Mouse (Mus musculus) midbrain, postnatal 0 days (tissue): ENCODE results near the gene Ddhd1. TPM values are rescaled to one million over a fixed set of nuclear protein-coding genes. Genes with fewer than 3 reads are reported as not detected.

Source experiments
- ATAC-seq: fragments of 200-750 bp; cut with Nextera tagmentation; 2 replicates; pipeline ENCODE4 v1.8.0; 2017; ENCODE audit warnings: moderate number of reproducible peaks, mild to moderate bottlenecking, moderate TSS enrichment, moderate library complexity; ENCODE audit not compliant: low FRiP score
- DNase-seq: peaks from one replicate; pipeline ENCODE4 v3.0.0-alpha.2; 2015; ENCODE audit warnings: low spot score
- H3K27ac ChIP-seq: fragments of 300-500 bp; sonication (generic); 2 replicates; pipeline ENCODE4 v1.5.1; 2014; ENCODE audit warnings: low read depth, mild to moderate bottlenecking, low read length, mixed read lengths
- H3K27me3 ChIP-seq: fragments of 300-500 bp; sonication (generic); 2 replicates; pipeline ENCODE4 v1.6.1; 2014; ENCODE audit warnings: low read length, control low read depth, mixed read lengths; ENCODE audit not compliant: insufficient read depth
- H3K36me3 ChIP-seq: fragments of 300-500 bp; sonication (generic); 2 replicates; pipeline ENCODE4 v1.6.1; 2014; ENCODE audit warnings: low read length, control low read depth, mixed read lengths; ENCODE audit not compliant: insufficient read depth
- H3K4me1 ChIP-seq: fragments of 300-500 bp; sonication (generic); 2 replicates; pipeline ENCODE4 v1.6.1; 2014; ENCODE audit warnings: mild to moderate bottlenecking, control low read depth, antibody characterized with exemption, low read length, mixed read lengths; ENCODE audit not compliant: insufficient read depth
- H3K4me2 ChIP-seq: fragments of 300-500 bp; sonication (generic); 2 replicates; pipeline ENCODE4 v1.6.1; 2014; ENCODE audit warnings: low read depth, mild to moderate bottlenecking, low read length, mixed read lengths; ENCODE audit not compliant: poor library complexity, severe bottlenecking
- H3K4me3 ChIP-seq: fragments of 300-500 bp; sonication (generic); 2 replicates; pipeline ENCODE4 v1.5.1; 2014; ENCODE audit warnings: low read depth, mild to moderate bottlenecking, low read length, moderate library complexity
- H3K9ac ChIP-seq: fragments of 300-500 bp; sonication (generic); replicated peaks from 2 replicates; pipeline ENCODE4 v1.6.1; 2014; ENCODE audit warnings: mild to moderate bottlenecking, low read length, moderate library complexity, mixed read lengths; ENCODE audit not compliant: poor library complexity, severe bottlenecking
- H3K9me3 ChIP-seq: fragments of 300-500 bp; sonication (generic); 2 replicates; pipeline ENCODE4 v1.6.1; 2016; ENCODE audit warnings: low read length, control low read depth
- CTCF ChIP-seq: IDR thresholded peaks from 2 replicates; pipeline ENCODE4 v1.5.1; 2016; ENCODE audit warnings: antibody characterized with exemption, mild to moderate bottlenecking
- WGBS: fragments of 180-500 bp; shearing (Covaris S2); extraction: QIAGEN DNeasy Blood & Tissue Kit; methylation state at CpG from one replicate; pipeline ENCODE4 v1.1.7; 2014; 5-methylcytosine and 5-hydroxymethylcytosine counted together
- polyA plus RNA-seq: library from polyadenylated mRNA; unstranded; fragments of >200 nt; fragmentation: Nextera tagmentation; extraction: Ambion mirVana; gene quantifications from 2 replicates; pipeline ENCODE4 v1.2.1, GENCODE M21; 2015
- total RNA-seq: library from RNA; depleted of rRNA; stranded (reverse); fragments of >200 nt; gene quantifications from 2 replicates; pipeline ENCODE4 v1.2.3, GENCODE M21; 2014

Ddhd1 gene
- total and polyA plus RNA-seq, 2 experiments from 2014 or later = 14.9 to 61.3 TPM

DNA sequence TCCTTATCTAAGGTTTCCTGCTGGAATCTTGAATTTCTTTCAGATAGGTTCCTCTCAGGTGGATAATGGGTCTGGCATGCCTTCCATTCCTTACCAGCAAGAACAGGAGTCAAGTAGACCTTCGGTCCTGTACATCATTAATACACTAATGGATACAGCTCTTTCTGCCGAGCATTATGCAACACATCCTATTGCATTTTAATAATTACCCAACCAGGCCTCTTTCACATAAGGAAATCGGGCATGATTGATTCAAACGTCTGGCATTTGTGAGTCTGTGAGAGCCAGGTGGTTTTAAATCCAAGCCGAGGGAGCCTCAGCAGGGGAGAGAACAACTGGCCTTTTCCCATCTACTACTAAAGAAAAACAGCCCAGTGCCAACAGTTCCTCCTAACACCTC, 3.6 kb upstream of the Ddhd1 start:
- Histone ChIP-seq H3K4me1 (no peaks in the 10 kb centered on the region), H3K27me3 (no peaks in the 10 kb centered on the region), H3K36me3 (no peaks in the 10 kb centered on the region), H3K27ac (no peak overlapping the region), H3K9ac (no peak overlapping the region), H3K4me2 (no peak overlapping the region), H3K9me3 (no peaks in the 10 kb centered on the region), H3K4me3 (no peak overlapping the region)
- no peak for TF ChIP-seq CTCF
- 53% methylated on average over 5 of the region's 5 CpGs for WGBS
- no peak for ATAC-seq
- no peak for DNase-seq

DNA sequence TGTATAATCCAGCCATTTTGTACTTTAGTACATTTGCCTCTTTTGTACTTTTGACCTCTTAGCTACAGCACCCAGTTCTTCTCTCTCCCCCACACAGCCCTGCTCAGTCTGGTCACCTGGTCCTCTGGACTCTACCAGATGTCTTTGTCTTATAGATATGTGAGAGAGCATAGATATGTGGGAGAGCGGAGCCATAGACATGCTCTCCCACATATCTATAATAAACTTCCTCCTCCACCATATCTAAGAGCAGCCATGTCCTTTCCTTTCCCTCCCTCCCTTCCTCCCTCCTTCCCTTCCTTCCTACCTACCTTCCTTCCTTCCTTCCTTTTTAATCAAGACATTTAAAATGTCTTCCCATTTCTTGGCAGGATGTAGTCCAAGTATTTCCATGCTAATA, 2.4 kb upstream of the Ddhd1 start:
- H3K27ac ChIP-seq = no peak overlapping the region
- H3K9me3 ChIP-seq = no peaks in the 10 kb centered on the region
- H3K4me2 ChIP-seq = no peak overlapping the region
- H3K9ac ChIP-seq = no peak overlapping the region
- no peak overlapping the region for H3K4me3 ChIP-seq
- no peak for TF ChIP-seq CTCF
- no peak for ATAC-seq
- H3K27me3 ChIP-seq = no peaks in the 10 kb centered on the region
- H3K4me1 ChIP-seq = peaks cover 7% of the 10 kb centered on the region
- no peaks in the 10 kb centered on the region for H3K36me3 ChIP-seq
- DNase-seq = no peak
- 96% methylated on average over 1 of the region's 1 CpGs for WGBS

DNA sequence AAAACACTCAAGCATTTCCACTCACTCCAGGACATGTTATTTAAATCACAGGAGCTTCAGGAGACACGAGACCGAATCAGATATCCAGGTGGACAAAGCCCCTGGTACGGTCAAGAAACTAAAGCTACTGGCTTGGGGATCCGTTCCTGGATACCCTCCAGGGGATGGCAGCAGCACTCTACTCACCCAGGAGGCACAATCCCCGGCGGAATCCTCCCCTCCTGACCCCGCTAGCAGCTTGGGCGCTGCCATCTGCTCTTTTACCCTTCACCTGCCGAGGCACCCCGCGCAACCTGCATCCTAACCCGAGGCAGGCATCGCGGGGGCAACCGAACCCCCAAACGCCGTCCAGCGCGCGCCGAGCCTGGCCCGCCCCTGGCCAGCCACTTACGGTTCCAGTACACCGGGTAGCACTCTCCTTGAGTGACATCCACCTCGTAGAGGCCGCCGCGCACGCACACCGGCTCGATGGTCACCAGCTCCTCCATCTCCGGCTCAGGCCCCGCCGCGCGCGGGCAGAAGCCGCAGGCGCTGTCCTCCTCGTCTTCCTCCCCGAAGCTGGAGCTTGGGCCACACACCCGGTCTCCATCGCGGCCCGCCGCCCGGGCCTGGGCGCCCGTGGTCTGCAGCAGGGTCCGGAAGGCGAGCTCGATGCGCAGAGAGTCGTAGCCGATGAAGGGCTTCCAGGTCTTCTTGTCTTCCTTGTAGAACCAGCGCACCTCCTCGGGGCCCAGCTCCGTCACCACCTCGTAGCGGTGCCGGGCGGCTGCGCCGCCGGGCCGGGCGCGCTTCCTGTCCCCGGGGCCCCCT, 907 bp downstream of the Ddhd1 start:
- H3K4me2 ChIP-seq = peak overlapping the region; percentile 78
- H3K4me1 ChIP-seq = peaks cover 17% of the 10 kb centered on the region
- H3K27ac ChIP-seq = peak overlapping the region; percentile 94
- peak overlapping the region; percentile 90 for H3K9ac ChIP-seq
- under 1% methylated on average over 55 of the region's 69 CpGs for WGBS
- peak overlapping the region; percentile 96 for H3K4me3 ChIP-seq
- H3K27me3 ChIP-seq = no peaks in the 10 kb centered on the region
- ATAC-seq (peak; percentile 49), DNase-seq (peak; percentile 50)
- no peaks in the 10 kb centered on the region for H3K36me3 ChIP-seq
- no peaks in the 10 kb centered on the region for H3K9me3 ChIP-seq
- TF ChIP-seq CTCF = peak; percentile 35

DNA sequence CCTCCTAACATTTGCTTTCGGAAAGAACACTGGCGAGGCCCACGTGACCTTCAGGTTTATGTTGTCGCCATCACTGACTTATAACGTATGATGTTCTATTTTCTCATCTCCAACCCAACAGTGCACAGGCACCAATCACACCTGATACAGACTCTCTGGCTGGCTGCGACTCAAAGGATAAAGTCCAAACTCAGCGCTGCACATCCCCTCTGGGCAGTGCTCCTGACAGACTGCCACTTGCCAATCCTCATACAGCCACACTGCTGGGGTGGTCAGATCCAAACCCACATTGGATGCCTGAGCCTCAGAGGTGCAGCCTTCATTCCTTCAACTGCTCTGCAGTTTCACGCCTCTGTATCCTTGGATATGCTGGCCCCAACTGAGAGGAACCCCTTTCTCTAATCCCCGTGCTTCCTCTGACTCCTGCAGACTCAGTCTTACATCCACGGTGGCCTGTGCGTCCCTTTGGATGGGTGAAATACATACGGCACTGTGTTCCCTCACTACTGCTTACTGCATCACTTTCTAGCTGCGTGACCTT, 3.0 kb downstream of the Ddhd1 start:
- H3K36me3 ChIP-seq = no peaks in the 10 kb centered on the region
- no peak overlapping the region for H3K9ac ChIP-seq
- TF ChIP-seq CTCF = no peak
- H3K4me2 ChIP-seq = peak overlapping the region; percentile 78
- H3K9me3 ChIP-seq = no peaks in the 10 kb centered on the region
- DNase-seq = no peak
- H3K27me3 ChIP-seq = no peaks in the 10 kb centered on the region
- peak overlapping the region; percentile 96 for H3K4me3 ChIP-seq
- no peak for ATAC-seq
- H3K27ac ChIP-seq = no peak overlapping the region
- peaks cover 17% of the 10 kb centered on the region for H3K4me1 ChIP-seq
- 73% methylated on average over 13 of the region's 13 CpGs for WGBS

DNA sequence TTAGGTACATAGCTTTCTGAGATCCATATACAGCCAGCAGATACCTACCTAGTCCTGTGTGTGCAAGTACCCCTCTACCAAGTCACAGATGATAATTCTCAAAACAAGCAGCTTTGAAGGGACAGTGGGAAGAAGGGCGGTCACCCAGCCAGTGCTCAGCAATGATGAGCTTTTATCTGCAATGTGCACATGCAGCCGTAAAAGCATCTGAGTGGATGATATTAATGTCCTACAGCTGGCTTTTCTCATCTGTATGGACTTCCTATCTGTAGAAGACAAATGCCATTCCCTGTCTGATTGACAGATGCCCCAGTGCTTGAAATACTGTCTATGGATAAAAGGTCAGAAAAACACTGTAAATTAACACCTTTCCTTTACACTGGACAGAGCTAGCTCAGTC, 4.2 kb downstream of the Ddhd1 start:
- Histone ChIP-seq H3K4me1 (peaks cover 17% of the 10 kb centered on the region), H3K9ac (no peak overlapping the region), H3K27ac (no peak overlapping the region), H3K36me3 (no peaks in the 10 kb centered on the region), H3K4me2 (peak overlapping the region; percentile 78; the same call in 1 of the 2 replicates), H3K9me3 (no peaks in the 10 kb centered on the region), H3K4me3 (no peak overlapping the region), H3K27me3 (no peaks in the 10 kb centered on the region)
- TF ChIP-seq CTCF = no peak
- ATAC-seq (no peak), DNase-seq (no peak)
- WGBS = 67% methylated on average over 2 of the region's 2 CpGs
